In the genomic region with DNA sequence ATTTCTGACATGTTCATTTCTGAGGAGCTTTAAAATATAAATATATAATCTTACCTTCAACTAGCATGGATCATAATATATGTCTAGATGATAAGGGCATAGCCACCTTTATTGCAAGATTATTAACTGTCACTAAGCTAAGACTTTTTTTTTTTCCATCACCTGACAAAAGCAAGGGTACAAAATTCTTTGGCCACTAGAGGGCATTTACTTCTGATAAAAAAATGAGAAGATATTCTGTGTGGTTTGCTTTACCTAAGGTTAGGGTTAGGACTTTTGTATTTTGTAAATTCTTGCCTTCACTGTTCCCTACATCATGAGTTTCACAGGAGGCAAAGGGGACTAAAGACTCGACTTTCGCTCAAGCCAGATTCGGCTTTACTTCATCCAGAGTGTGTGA, we compare ENCODE assay signal across 12 mouse cellular contexts.
DNase-seq lines count a peak whose midpoint lies in the region; ATAC-seq and TF ChIP-seq lines count a peak whose summit lies in the region.
"Had no signal": no experiment of that assay in that cellular context is flagged by ENCODE, and none has a peak within 500 bp of the region (broad histone marks: within the 10 kb centered on the region; RNA-seq: fewer than 3 reads in every experiment).

No protein-coding gene starts in this region.

- no peak overlapping the region for H3K4me2 ChIP-seq in forebrain, postnatal 0 days (ENCODE audit: low read depth)
- H3K4me2 ChIP-seq in forebrain, embryonic 12.5 days = no peak overlapping the region
- H3K4me2 ChIP-seq: forebrain, embryonic 15.5 days; lung, embryonic 15.5 days had no signal

- intact Hi-C loops in left cerebral cortex, adult 2 months (cut with DNase I) = loop anchor here (5.0 kb wide), 1 partner anchor 1659 kb away; no protein-coding TSS in a partner anchor

- no peaks in the 10 kb centered on the region for H3K27me3 ChIP-seq in forebrain, postnatal 0 days (ENCODE audit: insufficient read depth, low read length)
- no peaks in the 10 kb centered on the region for H3K27me3 ChIP-seq in forebrain, embryonic 12.5 days
- H3K27me3 ChIP-seq: forebrain, embryonic 15.5 days; lung, embryonic 15.5 days had no signal

- no peak for DNase-seq in forebrain, postnatal 0 days
- no peak for DNase-seq in left cerebral cortex, adult 2 months (ENCODE audit: extremely low spot score in 1 of 2, low spot score in 2 of 2)
- DNase-seq in left cerebral cortex, adult 8-10 months (ENCODE audit: low spot score in 2 of 2) = no peak
- peak; percentile 14 for DNase-seq in 416B (ENCODE audit: low read depth)
- peak; percentile 5 for DNase-seq in NIH3T3 (ENCODE audit: low read depth)
- DNase-seq in adrenal gland, adult 8-10 months = no peak
- no peak for DNase-seq in left cerebral cortex, adult 9 months (ENCODE audit: low spot score in 2 of 2)
- DNase-seq: kidney, adult 18-20 months; thymus, adult 2 months had no signal

- H3K27ac ChIP-seq in forebrain, postnatal 0 days (ENCODE audit: low read depth, low read length) = no peak overlapping the region
- H3K27ac ChIP-seq in forebrain, embryonic 12.5 days = no peak overlapping the region
- no peak overlapping the region for H3K27ac ChIP-seq in left cerebral cortex, adult 2 months
- H3K27ac ChIP-seq: forebrain, embryonic 15.5 days; lung, embryonic 15.5 days had no signal

- no peak overlapping the region for H3K4me3 ChIP-seq in forebrain, postnatal 0 days (ENCODE audit: low read depth, low read length)
- no peak overlapping the region for H3K4me3 ChIP-seq in forebrain, embryonic 12.5 days (replicated peaks)
- no peak overlapping the region for H3K4me3 ChIP-seq in left cerebral cortex, adult 2 months
- H3K4me3 ChIP-seq: forebrain, embryonic 15.5 days; lung, embryonic 15.5 days had no signal

- H3K9me3 ChIP-seq in forebrain, postnatal 0 days (ENCODE audit: low read length) = no peaks in the 10 kb centered on the region
- no peaks in the 10 kb centered on the region for H3K9me3 ChIP-seq in forebrain, embryonic 12.5 days
- H3K9me3 ChIP-seq: forebrain, embryonic 15.5 days; lung, embryonic 15.5 days had no signal

- TF ChIP-seq CTCF in forebrain, postnatal 0 days (IDR thresholded peaks at IDR 0.05; ENCODE audit: low read depth) = peak; percentile 34
- TF ChIP-seq CTCF in left cerebral cortex, adult 2 months (IDR thresholded peaks at IDR 0.05) = peak; percentile 62

- no peaks in the 10 kb centered on the region for H3K36me3 ChIP-seq in forebrain, postnatal 0 days (ENCODE audit: insufficient read depth)
- H3K36me3 ChIP-seq in forebrain, embryonic 12.5 days (replicated peaks) = no peaks in the 10 kb centered on the region
- H3K36me3 ChIP-seq: forebrain, embryonic 15.5 days; lung, embryonic 15.5 days had no signal

- WGBS in forebrain, postnatal 0 days = 95% methylated on average over 3 of the region's 3 CpGs
- WGBS in forebrain, embryonic 12.5 days = 89% methylated on average over 3 of the region's 3 CpGs

- H3K9ac ChIP-seq in forebrain, postnatal 0 days = no peak overlapping the region
- H3K9ac ChIP-seq in forebrain, embryonic 12.5 days = no peak overlapping the region
- H3K9ac ChIP-seq: forebrain, embryonic 15.5 days; lung, embryonic 15.5 days had no signal

- H3K4me1 ChIP-seq in forebrain, postnatal 0 days (ENCODE audit: insufficient read depth) = no peaks in the 10 kb centered on the region
- no peaks in the 10 kb centered on the region for H3K4me1 ChIP-seq in forebrain, embryonic 12.5 days
- H3K4me1 ChIP-seq: forebrain, embryonic 15.5 days; lung, embryonic 15.5 days had no signal

- no peak for ATAC-seq in forebrain, postnatal 0 days
- ATAC-seq in forebrain, embryonic 12.5 days (ENCODE audit: low FRiP score) = no peak
- ATAC-seq: forebrain, embryonic 15.5 days had no signal

Comparison
In these comparisons a context has a peak if more than half of its experiments do, and no peak if none do; other contexts are left out.
1. DNase-seq: peak in 416B (single experiment) and NIH3T3 (single experiment); none in forebrain, postnatal 0 days (single experiment), left cerebral cortex, adult 2 months (0 of 2), left cerebral cortex, adult 8-10 months (0 of 2), adrenal gland, adult 8-10 months (single experiment) and left cerebral cortex, adult 9 months (0 of 2).